Mouse (Mus musculus) cerebellum, postnatal 25 days (tissue): ENCODE measurements around the gene Zfhx3.

Experiments used
- DNase-seq, 2 experiments: peaks; one replicate each; pipeline ENCODE4 v3.0.0; 2021; ENCODE audit warnings: mixed read lengths in 2 of 2

Zfhx3 gene

DNA sequence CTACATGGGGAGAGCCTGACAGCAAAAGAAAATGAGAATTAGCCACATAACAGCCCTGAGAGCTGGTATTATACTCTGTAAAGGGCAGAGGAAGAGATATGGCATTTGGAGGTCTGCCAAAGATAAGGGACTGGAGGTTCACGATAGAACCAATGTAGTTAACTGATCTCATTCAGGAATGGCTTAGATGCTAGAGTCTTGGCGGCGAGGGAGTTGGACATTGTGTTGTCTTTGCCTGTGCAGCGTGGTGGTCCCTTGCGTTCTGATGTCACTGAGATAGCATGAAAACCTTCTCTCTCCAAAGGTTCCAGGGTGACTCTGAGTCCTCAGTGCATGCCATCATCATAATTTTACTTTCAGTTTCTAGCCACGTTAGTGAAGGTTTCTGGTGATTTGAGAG is 657.1 kb downstream of the Zfhx3 start:
- no peak for DNase-seq

DNA sequence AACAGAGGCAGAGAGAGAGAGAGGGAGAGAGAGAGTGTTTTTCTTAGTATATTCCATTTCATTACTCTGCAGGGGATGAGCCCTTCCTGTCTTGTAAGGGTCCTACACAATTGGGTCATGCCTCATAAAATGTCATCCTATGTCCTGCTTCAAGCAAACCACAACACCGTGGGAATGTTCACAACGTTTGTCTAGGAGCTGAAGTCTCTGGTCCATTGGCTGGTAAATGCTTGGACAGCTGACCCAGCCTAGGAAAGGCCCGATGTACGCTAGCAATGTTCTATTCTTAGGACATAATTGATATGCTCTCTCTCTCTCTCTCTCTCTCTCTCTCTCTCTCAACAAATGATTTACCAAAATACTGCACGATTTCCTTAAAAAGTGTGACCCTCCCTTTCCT is 666.2 kb downstream of the Zfhx3 start:
- DNase-seq: no peak

DNA sequence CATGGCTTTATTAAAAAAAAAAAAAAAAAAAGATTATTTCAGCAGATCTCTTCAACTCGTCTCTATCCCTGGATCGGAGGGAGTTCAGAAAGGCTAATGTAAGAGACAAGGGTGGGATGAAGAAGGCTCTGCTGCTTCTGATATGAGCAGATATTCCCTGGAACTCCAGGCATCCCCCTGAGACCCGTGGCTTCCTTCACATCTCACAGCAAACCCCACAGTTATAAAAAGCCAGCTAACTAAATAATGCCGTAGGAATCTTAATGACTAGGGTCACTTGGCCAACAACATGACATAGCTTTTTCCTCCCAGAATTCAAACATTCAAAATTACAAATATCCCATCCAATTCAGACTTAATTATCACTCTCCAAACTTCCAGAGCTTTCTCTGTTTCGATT is 666.7 kb downstream of the Zfhx3 start:
- no peak for DNase-seq

DNA sequence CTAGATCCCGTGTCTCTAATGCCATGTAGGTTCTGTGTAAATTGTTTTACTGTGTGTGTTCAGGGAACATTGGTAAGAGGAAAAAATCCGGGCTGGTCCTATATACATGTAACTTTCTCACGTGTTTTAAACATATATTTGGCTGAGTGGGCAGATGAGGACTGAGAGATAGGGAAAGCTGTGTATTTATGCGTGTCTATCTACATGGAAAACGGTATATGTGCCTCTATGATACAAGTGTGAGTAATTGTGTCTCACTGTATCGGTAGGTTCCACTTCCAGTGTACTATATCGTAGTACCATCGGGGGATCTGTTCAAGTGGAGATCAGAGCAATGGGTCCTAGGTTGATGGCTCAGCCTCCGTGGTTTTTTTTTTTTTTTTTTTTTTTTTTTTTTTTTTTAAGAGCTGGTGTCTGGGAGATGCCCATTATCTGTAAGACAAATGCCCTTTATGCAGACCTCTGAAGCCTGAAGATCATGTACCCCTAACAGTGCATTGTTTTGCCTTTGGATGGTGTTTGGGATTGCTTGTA is 668.8 kb downstream of the Zfhx3 start:
- no peak for DNase-seq

DNA sequence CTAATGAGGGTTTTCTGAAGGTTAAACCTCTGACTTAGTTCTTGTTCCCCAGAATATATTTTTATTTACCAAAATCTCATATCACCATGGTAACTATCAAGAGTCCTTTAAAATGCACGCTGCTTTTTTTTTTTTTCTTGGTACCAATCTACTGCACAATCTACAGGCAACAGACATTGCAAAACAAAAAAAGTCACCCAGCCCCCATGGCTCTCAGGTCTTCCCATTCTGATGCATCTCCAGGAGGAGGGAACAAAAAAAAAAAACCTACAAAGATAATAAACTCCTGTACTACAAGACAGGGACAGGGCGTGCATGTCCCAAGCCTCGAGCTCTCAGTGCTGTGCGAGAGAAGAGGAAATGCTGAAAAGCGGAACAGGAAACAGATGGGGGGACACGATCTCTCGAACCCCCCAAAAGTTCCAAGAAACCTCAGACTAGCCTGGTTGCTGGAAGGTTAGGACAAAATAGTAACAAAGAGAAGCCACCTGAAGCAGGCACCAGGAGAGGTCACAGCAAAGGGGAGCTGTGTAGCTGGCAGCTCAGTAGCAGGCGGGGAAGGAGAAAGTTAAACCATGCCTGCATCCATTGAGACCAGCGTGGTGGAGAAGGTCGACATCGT is 669.5 kb downstream of the Zfhx3 start:
- no peak for DNase-seq

DNA sequence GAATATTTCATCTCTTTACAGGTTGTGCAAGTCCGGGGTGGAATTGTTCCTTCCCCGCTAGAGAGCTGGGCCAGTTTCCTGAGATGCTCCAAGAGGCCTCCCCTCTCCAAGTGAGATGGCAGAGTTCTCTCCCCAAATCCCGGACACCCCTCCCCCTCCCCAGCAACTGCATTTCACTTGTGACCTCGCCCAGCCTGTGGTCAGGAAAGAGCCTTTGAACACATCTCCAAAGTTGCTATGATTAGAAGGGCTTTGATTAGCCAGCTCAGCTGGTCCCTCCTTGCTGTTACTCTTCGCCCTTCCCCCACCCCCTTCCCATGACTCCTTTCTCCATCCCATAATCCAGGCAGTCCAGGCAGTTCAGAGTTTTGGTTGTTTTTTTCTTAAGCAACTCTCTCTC is 670.4 kb downstream of the Zfhx3 start:
- DNase-seq: no peak

DNA sequence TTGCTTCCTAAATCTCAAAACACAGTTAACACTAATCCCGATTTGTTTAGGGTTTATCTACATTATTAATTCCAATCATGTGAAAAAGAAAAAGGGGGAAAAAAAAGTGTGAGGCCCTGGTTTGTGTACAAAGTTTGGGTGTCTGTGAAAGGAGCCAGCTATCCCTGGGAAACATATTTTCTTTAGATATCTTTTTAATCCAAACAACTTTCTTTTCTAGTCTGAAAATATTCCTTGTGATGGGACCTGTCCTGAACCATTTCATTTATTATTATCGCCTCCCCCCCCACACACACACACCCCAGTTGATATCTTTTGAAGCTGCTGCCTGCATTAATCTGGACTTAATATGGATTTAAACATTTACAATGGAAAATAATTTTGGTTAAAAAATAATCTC is 670.8 kb downstream of the Zfhx3 start:
- DNase-seq: no peak

DNA sequence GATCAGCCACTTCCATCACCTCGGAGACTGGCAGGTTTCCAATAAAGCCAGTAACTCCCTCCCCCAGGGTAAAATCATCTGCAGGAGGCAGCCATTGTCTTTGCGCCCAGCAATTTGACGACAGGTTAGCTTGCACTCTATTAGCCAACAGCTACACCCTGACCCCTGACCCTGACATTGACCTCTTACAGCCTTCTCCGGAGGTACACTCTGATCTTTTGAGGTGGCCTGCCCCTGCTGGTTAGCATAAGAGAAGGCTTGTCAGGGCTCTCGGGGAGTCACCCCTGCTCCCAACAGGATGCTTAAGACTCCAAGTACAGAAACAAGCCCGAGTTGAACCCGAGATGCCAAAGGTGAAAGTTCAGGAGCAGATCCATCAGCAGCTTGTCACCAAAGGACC is 678.9 kb downstream of the Zfhx3 start:
- no peak for DNase-seq

DNA sequence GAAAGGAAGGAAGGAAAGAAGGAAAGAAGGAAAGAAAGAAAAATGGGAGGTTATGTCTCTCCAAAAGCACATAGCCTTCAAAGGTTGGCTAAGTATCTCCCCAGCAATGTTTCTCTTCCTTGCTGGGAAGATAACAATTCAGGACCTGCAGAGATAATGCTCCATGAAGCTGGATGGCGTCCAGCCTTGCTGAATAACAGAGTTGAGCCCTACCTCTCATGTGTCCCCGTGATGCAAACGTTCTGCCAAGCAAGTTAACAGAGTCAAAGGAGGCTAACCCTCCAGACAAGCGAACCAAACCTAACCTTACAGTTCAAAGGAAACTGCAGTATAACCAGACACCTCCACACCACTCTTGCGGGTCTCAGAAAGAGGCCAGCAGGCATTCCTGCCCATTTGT is 681.2 kb downstream of the Zfhx3 start:
- no peak for DNase-seq

DNA sequence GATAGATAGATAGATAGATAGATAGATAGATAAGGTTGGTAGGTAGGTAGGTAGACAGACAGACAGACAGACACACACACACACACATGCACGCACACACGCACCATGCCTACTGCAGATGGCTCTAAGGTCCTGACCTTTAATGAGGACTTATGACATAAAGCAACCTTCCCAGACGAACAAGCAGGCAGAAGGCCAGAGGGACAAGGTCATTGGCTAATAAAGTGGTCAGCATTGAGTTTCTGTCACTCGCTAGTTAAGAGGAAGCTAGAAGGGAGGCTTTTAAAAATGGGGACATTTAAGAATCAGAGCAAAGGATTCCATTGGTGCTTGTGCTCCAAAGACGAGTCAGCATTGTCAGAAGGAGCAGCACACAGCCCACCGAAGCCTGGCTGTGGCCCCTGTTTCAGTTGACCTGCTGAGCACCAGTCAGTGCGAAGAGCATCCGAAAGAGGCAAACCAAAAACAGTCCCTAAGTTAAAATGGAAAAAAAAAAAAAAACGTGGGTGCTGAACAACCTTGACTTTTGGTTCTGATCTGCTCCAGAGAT is 683.2 kb downstream of the Zfhx3 start:
- no peak for DNase-seq

DNA sequence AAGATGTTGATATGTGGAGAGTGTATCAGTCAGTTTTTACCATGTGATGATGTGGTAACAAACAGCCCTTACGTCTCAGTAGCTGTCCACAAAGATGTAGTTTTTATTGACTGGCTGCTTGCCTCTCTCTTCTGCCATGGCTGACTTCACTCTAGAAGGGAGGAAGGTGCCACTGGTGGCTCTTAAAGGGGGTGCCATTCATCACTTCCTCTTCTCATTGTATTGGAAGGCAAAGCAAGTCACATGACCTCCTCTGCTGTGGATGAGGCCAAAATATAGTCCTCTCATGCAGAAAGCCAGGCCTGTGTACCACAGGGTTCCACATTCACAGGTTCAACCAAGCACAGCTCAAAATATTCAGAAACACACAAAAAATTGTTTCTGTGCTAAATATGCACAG is 688.6 kb downstream of the Zfhx3 start:
- DNase-seq: no peak

DNA sequence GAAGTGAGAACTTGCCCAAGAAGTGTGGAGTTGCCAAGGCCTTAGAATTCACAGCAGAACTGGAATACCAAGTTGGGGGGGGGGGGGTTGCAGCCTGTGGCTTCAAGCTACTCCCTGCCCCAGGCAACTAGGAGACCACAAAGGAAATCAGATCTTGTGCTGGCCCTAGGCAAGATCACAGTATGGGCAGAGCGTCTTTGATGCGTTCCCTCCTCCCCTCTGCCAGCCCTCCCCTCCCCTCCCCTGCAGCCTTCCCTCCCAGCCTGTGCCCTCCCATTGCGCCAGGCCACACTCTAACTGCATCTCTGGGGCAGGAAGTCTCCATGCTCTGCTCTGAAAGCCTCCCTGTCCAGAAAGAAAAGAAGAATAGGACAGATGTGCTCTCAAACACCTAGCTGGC is 691.8 kb downstream of the Zfhx3 start:
- DNase-seq: no peak

DNA sequence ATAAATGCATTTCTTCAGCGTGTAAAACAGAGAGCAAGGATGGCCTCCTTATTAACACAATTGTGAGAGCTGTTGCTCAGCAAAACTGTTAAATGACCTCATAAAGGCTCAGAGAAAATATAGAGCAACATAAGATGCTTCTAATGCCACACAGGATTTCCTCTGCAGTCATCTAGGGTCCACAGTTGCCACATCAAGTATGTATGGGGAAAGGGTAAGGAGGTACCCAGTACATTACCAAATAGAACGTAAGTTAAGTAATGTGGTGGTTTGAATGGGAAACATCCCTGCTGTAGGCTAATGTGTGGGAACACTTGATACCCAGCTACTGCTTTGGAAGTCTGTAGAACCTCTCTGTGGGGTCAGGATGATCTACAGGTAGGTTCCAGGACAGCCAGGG is 695.4 kb downstream of the Zfhx3 start:
- DNase-seq: no peak

DNA sequence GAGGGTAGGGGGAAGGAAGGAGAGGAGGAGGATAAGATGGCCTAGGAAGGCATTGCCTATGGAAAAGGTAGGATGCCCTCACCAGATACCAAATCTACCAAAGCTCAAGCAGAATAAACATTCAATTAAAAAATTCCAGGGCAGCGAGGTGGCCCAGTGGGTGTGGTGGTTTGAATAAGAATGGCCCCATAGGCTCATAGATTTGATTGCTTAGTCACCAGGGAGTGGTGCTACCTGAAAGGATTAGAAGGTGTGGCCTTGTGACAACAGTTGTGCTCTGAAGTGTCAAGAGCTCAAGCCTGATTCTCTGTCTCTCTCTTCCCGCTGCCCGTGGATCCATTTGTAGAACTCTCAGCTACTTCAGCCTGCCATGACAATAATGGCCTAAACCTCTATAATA is 703.2 kb downstream of the Zfhx3 start:
- DNase-seq: no peak

DNA sequence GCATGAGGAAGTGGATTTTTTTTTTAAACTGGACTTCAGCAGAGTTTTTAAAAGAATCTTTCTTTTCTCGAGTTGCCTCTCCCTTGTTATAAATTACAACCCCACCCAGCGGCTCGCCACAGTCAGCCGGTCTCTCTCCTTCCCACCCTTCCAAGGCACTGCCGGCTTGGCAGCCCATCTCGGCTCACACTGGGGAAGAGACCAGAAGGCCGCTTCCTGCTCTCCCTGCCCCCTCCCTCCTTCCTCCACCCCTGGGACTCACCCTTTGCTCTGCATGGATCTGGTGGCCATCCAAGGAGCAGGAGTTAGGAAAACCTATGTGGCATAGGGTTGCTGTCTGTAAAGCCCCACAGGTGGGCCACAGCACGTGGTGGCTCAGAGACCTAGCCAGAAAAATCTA is 705.1 kb downstream of the Zfhx3 start:
- DNase-seq: peak; percentile 28 to 47

DNA sequence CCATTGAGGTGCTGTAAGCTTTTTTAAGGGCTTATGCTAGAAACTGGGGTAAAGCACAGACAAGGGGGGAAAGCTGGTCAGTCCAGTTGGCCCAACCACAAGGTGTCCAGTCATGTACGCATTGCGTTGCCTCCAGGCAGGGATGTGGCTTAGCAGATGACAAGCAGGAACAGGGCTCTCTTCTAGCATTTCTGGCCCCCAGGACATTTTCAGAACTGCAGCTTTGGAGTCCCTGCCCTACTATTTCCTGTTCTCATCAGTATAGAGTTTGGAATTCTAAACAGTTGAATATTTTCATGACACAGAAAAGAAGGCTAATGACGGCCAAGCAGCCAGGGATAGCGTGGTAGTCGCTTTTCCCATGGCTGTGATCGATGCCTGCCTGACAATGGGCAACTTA is 706.5 kb downstream of the Zfhx3 start:
- no peak for DNase-seq

DNA sequence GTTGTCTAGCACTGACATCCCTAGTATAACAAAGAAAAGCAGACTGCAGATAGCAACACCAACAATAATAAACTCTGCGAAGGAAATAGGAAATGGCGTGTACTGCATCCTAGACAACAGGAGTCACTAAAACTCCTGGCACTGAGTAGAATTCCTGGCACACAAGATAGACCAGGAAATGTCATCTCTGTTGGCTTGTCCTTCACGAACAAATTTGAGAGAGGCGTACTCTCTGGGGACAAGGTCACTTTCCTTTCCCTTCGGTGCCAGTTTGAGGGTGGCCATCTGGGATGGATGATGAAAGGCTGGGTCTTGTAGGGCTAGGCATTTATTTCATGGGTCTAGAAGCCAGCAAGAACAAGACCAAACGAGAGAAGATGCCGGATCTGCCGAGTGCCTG is 708.4 kb downstream of the Zfhx3 start:
- DNase-seq: no peak

DNA sequence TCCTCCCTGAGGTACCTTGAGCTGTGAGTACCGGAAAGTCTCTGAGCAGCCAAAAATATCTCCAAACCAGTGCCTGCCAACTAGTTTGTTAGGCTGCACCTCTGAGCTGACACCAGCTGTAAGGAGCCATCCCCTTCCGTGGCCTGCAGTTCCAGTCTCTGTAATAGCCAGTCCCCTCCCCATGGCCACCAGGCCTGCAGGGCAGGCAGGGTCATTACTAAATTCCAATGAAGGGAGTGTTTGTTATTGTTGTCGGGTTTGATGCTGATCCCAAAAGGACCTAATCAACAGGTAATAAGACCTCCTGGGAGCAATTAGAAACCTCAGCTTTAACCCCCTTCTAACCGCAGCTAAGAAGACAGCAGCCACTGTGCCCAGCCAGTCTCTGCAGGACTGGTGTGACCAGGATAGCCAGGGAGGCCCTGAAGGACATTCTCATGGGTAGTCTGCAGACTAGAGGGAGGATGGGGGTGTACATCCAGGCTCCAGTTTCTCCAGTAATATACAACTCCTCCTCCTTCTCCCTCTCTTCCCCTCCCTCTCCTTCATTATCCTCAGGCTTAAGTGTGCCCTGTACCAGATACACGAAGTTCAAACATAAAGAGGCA is 719.1 kb downstream of the Zfhx3 start:
- DNase-seq: no peak

DNA sequence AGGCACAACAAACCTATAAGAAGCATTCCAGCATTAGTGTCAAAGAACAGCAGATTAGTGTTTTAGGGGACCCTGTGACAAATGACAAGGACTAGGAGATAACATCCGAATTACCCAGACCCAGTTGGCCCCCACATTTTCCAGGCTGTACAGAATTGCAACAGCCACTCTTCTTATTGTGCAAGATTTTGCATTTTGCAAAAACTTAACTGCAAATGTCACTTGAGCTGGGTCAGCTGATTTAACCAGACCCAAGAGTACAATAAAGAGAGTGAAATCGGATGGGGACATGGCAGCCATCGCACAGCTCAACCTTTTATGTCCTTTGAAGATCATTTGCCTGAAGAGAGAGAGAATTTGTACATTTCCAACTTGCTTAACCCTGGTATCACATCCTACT is 720.3 kb downstream of the Zfhx3 start:
- DNase-seq: no peak

DNA sequence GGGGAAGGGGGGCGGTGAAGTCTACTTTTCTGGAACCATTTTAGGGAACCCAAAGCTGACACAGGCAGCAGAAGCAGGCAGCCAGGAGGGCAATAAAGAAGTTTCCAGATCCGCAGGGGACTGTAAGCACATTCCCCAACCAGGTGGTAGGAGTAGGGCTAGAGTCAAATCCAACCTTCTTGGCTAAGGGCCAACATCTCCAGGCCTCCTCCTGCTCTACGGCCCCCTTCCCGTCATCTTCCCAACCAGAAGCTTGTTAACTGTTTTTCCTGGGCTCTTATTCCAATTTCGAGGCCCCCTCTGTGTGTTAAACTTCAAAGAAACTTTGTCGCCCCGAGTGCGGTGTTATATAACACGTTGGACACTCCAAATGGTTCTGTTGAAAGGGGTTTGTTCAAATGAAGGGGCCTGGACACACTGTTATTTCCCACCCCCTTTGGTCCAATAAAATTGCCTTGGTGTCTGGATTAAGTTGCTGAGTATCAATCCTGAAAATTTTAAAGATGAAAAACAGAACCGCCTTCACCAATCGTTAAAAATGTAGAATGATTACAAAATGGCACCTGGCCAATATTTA is 729.6 kb downstream of the Zfhx3 start:
- no peak for DNase-seq

DNA sequence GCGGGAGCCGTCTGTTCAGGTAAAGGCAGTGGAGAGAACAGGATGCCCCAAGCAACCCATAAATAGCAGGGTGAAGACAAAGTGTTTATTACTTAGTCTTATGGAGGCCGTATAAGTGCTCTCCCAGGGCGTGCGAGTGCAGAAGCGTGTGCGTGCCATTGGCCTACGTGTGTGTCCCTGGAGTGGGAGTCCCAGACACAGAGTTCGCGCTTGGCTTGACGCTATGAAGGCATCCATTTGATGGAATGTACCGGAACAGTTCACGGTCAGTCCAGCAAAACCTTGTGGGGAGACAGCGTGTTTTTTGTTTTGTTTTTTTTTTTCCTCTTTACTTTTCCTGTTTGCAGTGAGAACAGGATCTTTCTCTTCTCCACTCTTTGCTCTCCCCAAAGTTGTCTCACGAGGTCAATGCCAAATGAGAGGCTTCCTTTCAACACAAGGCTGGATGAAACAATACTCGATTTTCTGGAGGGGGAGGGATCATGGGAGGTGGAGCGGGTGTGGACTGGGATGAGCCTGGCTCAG is 732.6 kb downstream of the Zfhx3 start:
- no peak for DNase-seq

DNA sequence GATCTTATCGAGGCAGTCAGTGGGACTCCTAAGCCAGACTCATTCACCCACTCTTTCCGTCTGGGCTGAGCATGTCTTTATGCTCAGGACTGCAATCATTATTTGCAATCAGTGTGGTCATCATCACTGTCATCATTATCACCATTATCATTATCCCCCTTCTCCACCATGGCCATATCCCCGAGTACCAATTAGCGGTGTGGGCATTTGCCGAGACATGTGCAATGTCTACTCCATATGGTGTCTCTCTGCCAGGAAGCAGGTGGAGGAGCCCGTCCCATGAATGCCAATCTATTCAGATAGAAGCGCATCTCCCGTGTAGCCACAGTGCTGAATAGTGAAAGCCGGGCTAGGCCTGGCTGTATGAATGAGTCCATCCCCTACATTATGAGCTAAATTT is 747.2 kb downstream of the Zfhx3 start:
- DNase-seq: no peak

DNA sequence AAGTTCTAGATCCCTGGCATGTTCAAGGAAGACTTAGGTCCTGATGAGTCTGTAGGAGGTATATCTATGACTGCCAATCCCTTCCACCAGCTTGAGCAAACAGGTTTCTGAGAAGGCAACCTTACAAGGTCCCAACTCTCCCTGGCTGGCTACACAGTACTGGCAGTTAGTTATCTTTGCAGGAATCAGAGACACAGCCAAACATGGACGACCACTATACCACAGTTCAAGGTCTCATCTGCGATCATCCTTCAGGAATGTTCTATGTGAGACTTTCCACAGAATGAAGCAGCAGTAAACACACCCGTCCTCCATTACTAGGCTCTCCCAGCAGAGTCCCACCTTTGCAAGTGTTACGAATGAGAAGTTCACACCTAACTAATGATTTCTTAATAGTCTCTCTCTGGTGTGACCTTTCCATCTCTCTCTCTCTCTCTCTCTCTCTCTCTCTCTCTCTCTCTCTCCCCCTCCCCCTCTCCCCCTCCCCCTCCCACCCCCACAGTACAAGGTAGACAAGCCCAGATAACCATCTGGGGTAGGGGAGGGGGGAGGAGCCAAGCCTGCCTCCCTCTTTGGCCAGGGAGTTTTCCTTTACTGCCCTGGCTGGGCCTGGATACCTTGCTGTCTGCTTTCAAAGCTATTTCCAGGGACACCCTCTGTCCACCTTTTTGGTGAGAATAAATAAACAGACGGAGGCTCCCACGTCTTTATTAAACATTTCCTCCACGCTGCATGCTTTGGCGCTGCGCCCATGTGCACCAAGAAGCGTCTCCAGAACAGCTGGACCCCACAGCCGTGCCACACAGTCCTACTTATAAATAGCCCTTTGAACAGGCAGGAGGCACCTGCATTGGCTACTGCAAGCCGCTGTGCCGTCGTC is 748.4 kb downstream of the Zfhx3 start:
- peak; percentile 24 to 29 for DNase-seq
